Mouse (Mus musculus): Measurements from ENCODE around the gene Wdr26. TPM values are rescaled to one million over a fixed set of nuclear protein-coding genes. Genes with fewer than 3 reads are reported as not detected.

Wdr26 gene
- polyA plus RNA-seq, 1 experiment from 2014 or later: 32.0 TPM

- peak overlapping the region; percentile 40 for H3K4me3 ChIP-seq (replicated peaks; ENCODE audit: low read length)
- H3K36me3 ChIP-seq (ENCODE audit: control insufficient read depth, insufficient read depth): no peaks in the 10 kb centered on the region
- peaks cover 21% of the 10 kb centered on the region for H3K4me1 ChIP-seq (replicated peaks; ENCODE audit: control insufficient read depth, insufficient read depth, low read length)
- H3K9ac ChIP-seq (replicated peaks; ENCODE audit: low read depth, low read length): peak overlapping the region; percentile 56
- peak; percentile 43 for ATAC-seq
- peak overlapping the region; percentile 73 for H3K4me2 ChIP-seq (ENCODE audit: low read length)
- no peak overlapping the region for H3K27ac ChIP-seq (ENCODE audit: low read length)
- H3K27me3 ChIP-seq (replicated peaks; ENCODE audit: control insufficient read depth, insufficient read depth, low read length): no peaks in the 10 kb centered on the region; the same call in 1 of the 2 replicates
- H3K9me3 ChIP-seq (ENCODE audit: control insufficient read depth, low read length): no peaks in the 10 kb centered on the region
- 27% methylated on average over 36 of the region's 36 CpGs for WGBS
Observed at GRCm38 (mm10) chr1:181256689-181257584, 45.1 kb upstream of the Wdr26 start.

GRCm38 (mm10) chr1:181255891-181256688 is 44.3 kb upstream of the Wdr26 start:
- no peaks in the 10 kb centered on the region for H3K36me3 ChIP-seq (ENCODE audit: control insufficient read depth, insufficient read depth)
- H3K4me2 ChIP-seq (ENCODE audit: low read length): peak overlapping the region; percentile 73
- H3K27ac ChIP-seq (ENCODE audit: low read length): no peak overlapping the region
- no peaks in the 10 kb centered on the region for H3K9me3 ChIP-seq (ENCODE audit: control insufficient read depth, low read length)
- 4% methylated on average over 20 of the region's 20 CpGs for WGBS
- peak overlapping the region; percentile 40 for H3K4me3 ChIP-seq (replicated peaks; ENCODE audit: low read length)
- H3K4me1 ChIP-seq (replicated peaks; ENCODE audit: control insufficient read depth, insufficient read depth, low read length): peaks cover 21% of the 10 kb centered on the region
- H3K27me3 ChIP-seq (replicated peaks; ENCODE audit: control insufficient read depth, insufficient read depth, low read length): no peaks in the 10 kb centered on the region; the same call in 1 of the 2 replicates
- H3K9ac ChIP-seq (replicated peaks; ENCODE audit: low read depth, low read length): peak overlapping the region; percentile 56
- peak; percentile 62 for ATAC-seq

- H3K27me3 ChIP-seq (replicated peaks; ENCODE audit: control insufficient read depth, insufficient read depth, low read length): no peaks in the 10 kb centered on the region; the same call in 1 of the 2 replicates
- 65% methylated on average over 9 of the region's 9 CpGs for WGBS
- H3K27ac ChIP-seq (ENCODE audit: low read length): no peak overlapping the region
- H3K4me1 ChIP-seq (replicated peaks; ENCODE audit: control insufficient read depth, insufficient read depth, low read length): peaks cover 21% of the 10 kb centered on the region
- H3K9me3 ChIP-seq (ENCODE audit: control insufficient read depth, low read length): no peaks in the 10 kb centered on the region
- H3K36me3 ChIP-seq (ENCODE audit: control insufficient read depth, insufficient read depth): no peaks in the 10 kb centered on the region
- ATAC-seq: no peak
- H3K9ac ChIP-seq (replicated peaks; ENCODE audit: low read depth, low read length): no peak overlapping the region
- no peak overlapping the region for H3K4me3 ChIP-seq (replicated peaks; ENCODE audit: low read length)
- H3K4me2 ChIP-seq (ENCODE audit: low read length): no peak overlapping the region
Observed at GRCm38 (mm10) chr1:181255450-181255849, 43.6 kb upstream of the Wdr26 start.

GRCm38 (mm10) chr1:181251624-181252023 is 39.8 kb upstream of the Wdr26 start:
- H3K4me3 ChIP-seq (replicated peaks; ENCODE audit: low read length): no peak overlapping the region
- H3K4me1 ChIP-seq (replicated peaks; ENCODE audit: control insufficient read depth, insufficient read depth, low read length): peaks cover 10% of the 10 kb centered on the region
- H3K27me3 ChIP-seq (replicated peaks; ENCODE audit: control insufficient read depth, insufficient read depth, low read length): no peaks in the 10 kb centered on the region
- ATAC-seq: no peak
- WGBS: 85% methylated on average over 5 of the region's 5 CpGs
- H3K36me3 ChIP-seq (ENCODE audit: control insufficient read depth, insufficient read depth): no peaks in the 10 kb centered on the region
- H3K9ac ChIP-seq (replicated peaks; ENCODE audit: low read depth, low read length): no peak overlapping the region
- no peaks in the 10 kb centered on the region for H3K9me3 ChIP-seq (ENCODE audit: control insufficient read depth, low read length)
- no peak overlapping the region for H3K4me2 ChIP-seq (ENCODE audit: low read length)
- H3K27ac ChIP-seq (ENCODE audit: low read length): no peak overlapping the region

- Histone ChIP-seq H3K9ac (replicated peaks; ENCODE audit: low read depth, low read length) (no peak overlapping the region), H3K36me3 (ENCODE audit: control insufficient read depth, insufficient read depth) (no peaks in the 10 kb centered on the region), H3K4me2 (ENCODE audit: low read length) (no peak overlapping the region), H3K4me3 (replicated peaks; ENCODE audit: low read length) (no peak overlapping the region), H3K9me3 (ENCODE audit: control insufficient read depth, low read length) (no peaks in the 10 kb centered on the region), H3K4me1 (replicated peaks; ENCODE audit: control insufficient read depth, insufficient read depth, low read length) (peaks cover 3% of the 10 kb centered on the region), H3K27me3 (replicated peaks; ENCODE audit: control insufficient read depth, insufficient read depth, low read length) (no peaks in the 10 kb centered on the region), H3K27ac (ENCODE audit: low read length) (no peak overlapping the region)
- WGBS: 92% methylated on average over 8 of the region's 8 CpGs
- no peak for ATAC-seq
Observed at GRCm38 (mm10) chr1:181250961-181251360, 39.2 kb upstream of the Wdr26 start.

GRCm38 (mm10) chr1:181249537-181249936 is 37.7 kb upstream of the Wdr26 start:
- 92% methylated on average over 6 of the region's 6 CpGs for WGBS
- no peaks in the 10 kb centered on the region for H3K4me1 ChIP-seq (replicated peaks; ENCODE audit: control insufficient read depth, insufficient read depth, low read length)
- no peak for ATAC-seq
- no peak overlapping the region for H3K4me3 ChIP-seq (replicated peaks; ENCODE audit: low read length)
- no peaks in the 10 kb centered on the region for H3K9me3 ChIP-seq (ENCODE audit: control insufficient read depth, low read length)
- H3K36me3 ChIP-seq (ENCODE audit: control insufficient read depth, insufficient read depth): no peaks in the 10 kb centered on the region
- H3K27ac ChIP-seq (ENCODE audit: low read length): no peak overlapping the region
- no peak overlapping the region for H3K4me2 ChIP-seq (ENCODE audit: low read length)
- H3K9ac ChIP-seq (replicated peaks; ENCODE audit: low read depth, low read length): no peak overlapping the region
- H3K27me3 ChIP-seq (replicated peaks; ENCODE audit: control insufficient read depth, insufficient read depth, low read length): no peaks in the 10 kb centered on the region

GRCm38 (mm10) chr1:181247175-181247574 is 35.4 kb upstream of the Wdr26 start:
- Histone ChIP-seq H3K4me2 (ENCODE audit: low read length) (no peak overlapping the region), H3K9ac (replicated peaks; ENCODE audit: low read depth, low read length) (no peak overlapping the region), H3K36me3 (ENCODE audit: control insufficient read depth, insufficient read depth) (no peaks in the 10 kb centered on the region), H3K27ac (ENCODE audit: low read length) (no peak overlapping the region), H3K9me3 (ENCODE audit: control insufficient read depth, low read length) (no peaks in the 10 kb centered on the region), H3K4me1 (replicated peaks; ENCODE audit: control insufficient read depth, insufficient read depth, low read length) (no peaks in the 10 kb centered on the region), H3K27me3 (replicated peaks; ENCODE audit: control insufficient read depth, insufficient read depth, low read length) (no peaks in the 10 kb centered on the region), H3K4me3 (replicated peaks; ENCODE audit: low read length) (no peak overlapping the region)
- WGBS: 75% methylated on average over 3 of the region's 3 CpGs
- no peak for ATAC-seq

GRCm38 (mm10) chr1:181246487-181247138 is 34.8 kb upstream of the Wdr26 start:
- H3K4me3 ChIP-seq (replicated peaks; ENCODE audit: low read length): no peak overlapping the region
- ATAC-seq: no peak
- no peaks in the 10 kb centered on the region for H3K4me1 ChIP-seq (replicated peaks; ENCODE audit: control insufficient read depth, insufficient read depth, low read length)
- H3K4me2 ChIP-seq (ENCODE audit: low read length): no peak overlapping the region
- no peaks in the 10 kb centered on the region for H3K27me3 ChIP-seq (replicated peaks; ENCODE audit: control insufficient read depth, insufficient read depth, low read length)
- H3K27ac ChIP-seq (ENCODE audit: low read length): no peak overlapping the region
- no peaks in the 10 kb centered on the region for H3K9me3 ChIP-seq (ENCODE audit: control insufficient read depth, low read length)
- no peak overlapping the region for H3K9ac ChIP-seq (replicated peaks; ENCODE audit: low read depth, low read length)
- no peaks in the 10 kb centered on the region for H3K36me3 ChIP-seq (ENCODE audit: control insufficient read depth, insufficient read depth)
- 39% methylated on average over 7 of the region's 7 CpGs for WGBS

All from forebrain, embryonic 16.5 days (tissue).